Mouse (Mus musculus): Measurements from ENCODE around the gene Foxn3.

DNA sequence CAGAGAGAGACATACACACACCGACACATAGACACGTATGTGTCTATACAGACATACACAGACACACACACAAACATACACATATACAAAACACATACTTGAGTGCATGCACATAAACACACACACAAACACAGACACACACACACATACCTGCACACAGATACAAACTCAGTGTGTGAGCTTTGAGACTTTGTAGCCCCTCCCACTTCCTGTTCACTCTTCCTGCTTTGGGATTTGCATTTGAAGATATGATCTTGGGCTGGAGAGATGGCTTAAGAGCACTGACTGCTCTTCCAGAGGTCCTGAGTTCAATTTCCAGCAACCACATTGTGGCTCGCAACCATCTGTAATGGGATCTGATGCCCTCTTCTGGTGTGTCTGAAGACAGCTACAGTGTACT, 132.4 kb downstream of the Foxn3 start:
- no peak for TF ChIP-seq CTCF (IDR thresholded peaks at IDR 0.05; ENCODE audit: low read depth, low read length)
- no peak for TF ChIP-seq POLR2A (IDR thresholded peaks at IDR 0.05; ENCODE audit: insufficient read depth, low read length)

All from ES-Bruce4 (cell line).